Mouse (Mus musculus): Measurements from ENCODE around the gene Klhdc8a.

GRCm38 (mm10) chr1:132267959-132268358, 30.5 kb upstream of the Klhdc8a start:
- TF ChIP-seq CTCF (IDR thresholded peaks at IDR 0.05; ENCODE audit: extremely low read depth, insufficient read length, insufficient replicate concordance, low read depth, low read length) (no peak), POLR2A (IDR thresholded peaks at IDR 0.05; ENCODE audit: low read depth, low read length) (no peak)
